Mouse (Mus musculus) cerebellum, adult 2 months (tissue): ENCODE results near the gene Dcxr. TPM values are rescaled to one million over a fixed set of nuclear protein-coding genes. Genes with fewer than 3 reads are reported as not detected.
A peak's percentile ranks its signal among the peaks of the same experiment; 100 is the strongest.
"Not testable (repeated sequence)": the region's sequence is repeated elsewhere in the genome, so short reads cannot be mapped to it uniquely, and the experiment has no call there.

Experiments used
- DNase-seq, 2 experiments: peaks; one replicate each; pipeline ENCODE4 v3.0.0; 2021
- H3K27ac ChIP-seq: fragments of 200-500 bp; 2 replicates; pipeline ENCODE4 v1.5.1; 2012; ENCODE audit warnings: low read length, control low read depth, inconsistent platforms; ENCODE audit not compliant: insufficient read depth
- H3K27me3 ChIP-seq: fragments of 200-500 bp; 2 replicates; pipeline ENCODE4 v1.6.1; 2012; ENCODE audit warnings: inconsistent platforms, mild to moderate bottlenecking, low read length, moderate library complexity; ENCODE audit not compliant: control insufficient read depth, insufficient read depth
- H3K4me1 ChIP-seq: fragments of 200-500 bp; 2 replicates; pipeline ENCODE4 v1.6.1; 2011; ENCODE audit warnings: low read length; ENCODE audit not compliant: control insufficient read depth, insufficient read depth
- H3K4me3 ChIP-seq: fragments of 200-500 bp; replicated peaks from 2 replicates; pipeline ENCODE3; 2011; ENCODE audit warnings: mild to moderate bottlenecking, low read depth, low read length, control low read depth; ENCODE audit not compliant: insufficient read depth
- CTCF ChIP-seq: fragments of 200-500 bp; IDR thresholded peaks from 2 replicates; pipeline ENCODE4 v1.5.1; 2011; ENCODE audit warnings: low read depth, mild to moderate bottlenecking, control low read depth, low read length, moderate library complexity, borderline replicate concordance; ENCODE audit not compliant: insufficient read depth
- POLR2A ChIP-seq: fragments of 200-500 bp; IDR thresholded peaks from 2 replicates; pipeline ENCODE4 v1.6.1; 2011; ENCODE audit warnings: low read length, control low read depth, borderline replicate concordance; ENCODE audit not compliant: insufficient read depth
- WGBS: fragments of 180-500 bp; shearing (Covaris S2); methylation state at CpG from one replicate; pipeline ENCODE4 v1.1.7; 2018; 5-methylcytosine and 5-hydroxymethylcytosine counted together
- polyA plus RNA-seq: library from polyadenylated mRNA; depleted of rRNA; stranded (reverse); fragments of >200 nt; gene quantifications from 2 replicates; pipeline ENCODE4 v1.2.3, GENCODE M21; 2012; rRNA removed

Dcxr gene
- polyA plus RNA-seq, result 36.4 and 36.5 TPM in 2 replicates

DNA sequence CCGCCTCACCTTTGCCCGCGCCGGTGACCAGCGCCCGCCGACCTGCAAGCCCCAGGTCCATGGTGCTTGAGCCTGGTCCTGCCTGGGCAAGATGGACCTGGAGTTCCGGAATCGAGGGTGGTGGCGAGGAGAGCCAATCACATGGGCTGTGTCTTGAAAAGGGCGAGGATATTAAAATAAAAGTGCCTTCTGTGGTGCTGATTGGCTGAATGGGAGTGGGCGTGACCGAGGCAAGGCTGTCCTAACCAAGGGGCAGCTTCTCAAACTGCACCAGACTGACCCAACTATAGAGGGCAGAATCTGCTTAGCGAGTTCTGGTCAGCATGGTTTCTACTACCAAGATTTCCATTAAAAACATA, at the start of gene Dcxr:
Gene Dcxr (minus strand): TSS at position 113 of the 359 bp plus-strand sequence.
- Histone ChIP-seq H3K4me1 (peaks cover under 1% of the 10 kb centered on the region; the same call in 1 of the 2 replicates), H3K27ac (no peak within 1 kb of the TSS), H3K4me3 (peak within 1 kb of the TSS; percentile 61), H3K27me3 (no peaks in the 10 kb centered on the region)
- peak; percentile 46; the same call in 1 of the 2 replicates for TF ChIP-seq CTCF
- peak; percentile 17; the same call in 1 of the 2 replicates for TF ChIP-seq POLR2A
- DNase-seq, result peak; percentile 81 to 89
- WGBS, result 3% methylated on average over 14 of the region's 14 CpGs

DNA sequence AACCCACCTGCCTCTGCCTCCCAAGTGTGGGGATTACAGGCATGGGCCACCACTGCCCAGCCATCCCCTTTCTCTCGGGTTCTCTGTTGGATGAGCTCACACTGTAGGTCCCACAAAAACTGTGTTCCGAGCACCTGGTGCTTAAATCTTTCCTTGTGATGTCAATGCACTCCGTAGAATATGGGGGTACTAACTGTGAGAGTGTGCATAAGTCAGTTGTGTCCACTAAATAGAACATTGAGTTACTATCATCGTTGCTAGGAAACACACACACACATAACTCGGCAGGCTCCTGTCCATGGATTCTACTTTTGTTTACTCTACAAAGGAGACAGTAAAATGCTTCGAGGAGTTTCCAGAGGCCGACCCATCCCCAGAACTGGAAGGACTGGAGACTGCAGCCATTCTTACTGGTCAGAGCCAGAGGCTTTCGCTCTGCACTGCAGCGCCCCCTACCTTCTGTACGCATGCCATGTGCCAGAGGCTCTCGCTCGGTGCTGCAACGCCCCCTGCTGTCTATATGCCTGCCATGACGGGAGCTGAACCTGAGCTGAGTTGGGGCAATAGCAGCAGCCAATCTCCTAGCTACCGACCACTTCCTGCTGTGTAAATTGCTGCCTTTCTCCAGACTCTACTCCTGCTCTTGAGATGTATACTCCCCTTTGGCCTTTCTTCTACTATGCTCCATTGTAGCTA, 48.8 kb upstream of the Dcxr start:
- Histone ChIP-seq H3K27me3 (no peaks in the 10 kb centered on the region), H3K27ac (no peak overlapping the region), H3K4me3 (no peak overlapping the region), H3K4me1 (no peaks in the 10 kb centered on the region)
- no peak for TF ChIP-seq POLR2A
- TF ChIP-seq CTCF, result peak; percentile 100
- 18% methylated on average over 15 of the region's 15 CpGs for WGBS
- peak; percentile 90 to 96 for DNase-seq

DNA sequence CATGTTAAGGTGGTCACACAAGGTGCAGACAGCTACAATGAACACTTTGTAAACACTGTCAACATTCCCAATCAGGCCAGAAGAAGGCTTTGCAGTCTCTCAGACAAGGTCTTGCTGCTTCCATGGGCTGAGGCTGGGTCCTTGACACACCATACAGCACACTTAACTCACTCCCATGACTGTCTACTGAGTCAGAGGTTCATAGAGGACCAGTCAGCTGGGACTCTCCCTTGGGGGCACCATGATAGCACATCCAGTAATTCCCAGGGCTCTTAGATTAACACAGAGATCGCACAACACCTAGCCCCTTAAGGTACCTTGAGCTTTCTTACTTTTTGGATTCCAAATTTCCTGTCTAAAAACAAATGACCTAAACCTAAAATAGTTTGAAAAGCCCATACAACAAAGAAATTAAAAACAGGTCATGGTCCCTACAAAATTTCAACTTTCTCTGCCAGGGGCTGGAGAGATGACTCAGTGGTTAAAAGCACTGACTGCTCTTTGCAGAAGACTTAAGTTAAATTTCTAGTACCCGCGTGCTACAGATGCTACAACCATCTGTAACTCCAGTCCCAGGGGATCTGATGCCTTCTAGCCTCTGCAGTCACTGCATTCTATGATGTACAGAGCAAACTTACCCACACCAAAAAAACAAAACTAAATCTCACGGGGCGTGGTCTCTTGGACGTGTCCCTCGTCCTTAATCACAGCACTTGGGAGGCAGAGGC, 46.5 kb upstream of the Dcxr start:
- 75% methylated on average over 7 of the region's 7 CpGs for WGBS
- Histone ChIP-seq H3K27me3 (no peaks in the 10 kb centered on the region), H3K4me1 (no peaks in the 10 kb centered on the region), H3K27ac (no peak overlapping the region), H3K4me3 (no peak overlapping the region)
- no peak for DNase-seq
- TF ChIP-seq CTCF (no peak), POLR2A (no peak)

DNA sequence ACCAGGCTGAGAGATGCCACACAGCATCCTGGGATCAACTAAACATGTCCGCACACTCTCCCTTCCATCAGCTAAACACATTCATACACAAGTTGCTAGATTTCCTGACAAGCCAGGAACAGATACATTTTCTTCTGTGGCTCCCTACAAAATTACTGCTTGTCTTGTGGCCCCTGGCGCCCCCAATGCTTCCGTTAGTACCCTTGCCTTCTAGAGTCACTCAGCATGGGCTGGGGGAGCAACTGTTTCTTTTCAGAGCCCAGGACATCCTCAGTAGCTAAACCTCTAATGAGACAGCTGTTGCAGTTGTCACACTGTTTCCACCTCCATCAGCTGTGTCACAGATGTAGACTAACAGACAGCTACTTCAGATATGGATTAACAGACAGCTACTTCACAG, 45.7 kb upstream of the Dcxr start:
- no peak for TF ChIP-seq POLR2A
- Histone ChIP-seq H3K4me1 (no peaks in the 10 kb centered on the region), H3K27ac (no peak overlapping the region), H3K27me3 (no peaks in the 10 kb centered on the region), H3K4me3 (no peak overlapping the region)
- WGBS, result 76% methylated on average over 3 of the region's 3 CpGs
- DNase-seq, result no peak

DNA sequence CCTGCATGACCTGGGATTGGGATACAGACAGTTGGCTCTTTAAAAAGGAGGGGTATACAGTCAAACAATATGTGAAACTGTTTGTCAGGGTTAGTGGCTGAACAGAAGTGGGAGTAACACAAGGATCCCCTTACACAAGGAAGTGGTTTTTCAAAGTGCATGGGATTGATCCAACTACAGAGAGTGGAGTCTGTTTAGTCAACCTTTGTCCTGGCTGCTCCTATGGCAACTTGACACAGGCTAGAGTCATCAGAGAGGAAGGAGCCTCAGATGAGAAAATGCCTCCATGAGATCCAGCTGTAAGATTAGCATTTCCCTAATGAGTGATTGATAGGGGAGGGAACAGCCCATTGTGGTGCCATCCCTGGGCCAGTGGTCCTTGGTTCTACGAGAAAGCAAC, 41.1 kb upstream of the Dcxr start:
- 63% methylated on average over 1 of the region's 1 CpGs for WGBS
- H3K4me3 ChIP-seq, result no peak overlapping the region
- H3K27ac ChIP-seq, result no peak overlapping the region
- no peak for DNase-seq
- H3K27me3 ChIP-seq, result no peaks in the 10 kb centered on the region
- TF ChIP-seq POLR2A (no peak), CTCF (no peak)
- no peaks in the 10 kb centered on the region for H3K4me1 ChIP-seq

DNA sequence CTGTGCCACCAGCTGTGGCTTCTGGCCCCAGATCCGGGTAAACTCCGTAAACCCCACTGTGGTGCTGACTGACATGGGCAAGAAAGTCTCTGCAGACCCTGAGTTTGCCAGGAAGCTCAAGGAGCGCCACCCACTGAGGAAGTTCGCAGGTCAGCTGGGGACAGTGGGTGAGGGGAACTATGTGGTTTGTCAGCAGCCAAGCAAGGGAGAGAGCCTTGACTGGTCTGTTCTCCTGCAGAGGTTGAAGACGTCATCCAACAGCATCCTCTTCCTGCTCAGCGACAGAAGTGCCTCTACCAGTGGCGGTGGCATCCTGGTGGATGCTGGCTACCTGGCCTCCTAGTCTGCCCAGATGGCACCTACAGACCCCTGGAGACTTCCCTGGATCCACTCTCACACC, 39.9 kb upstream of the Dcxr start:
- H3K4me1 ChIP-seq, H3K27ac ChIP-seq, DNase-seq, H3K4me3 ChIP-seq, H3K27me3 ChIP-seq: not testable (repeated sequence)
- 78% methylated on average over 4 of the region's 7 CpGs for WGBS

DNA sequence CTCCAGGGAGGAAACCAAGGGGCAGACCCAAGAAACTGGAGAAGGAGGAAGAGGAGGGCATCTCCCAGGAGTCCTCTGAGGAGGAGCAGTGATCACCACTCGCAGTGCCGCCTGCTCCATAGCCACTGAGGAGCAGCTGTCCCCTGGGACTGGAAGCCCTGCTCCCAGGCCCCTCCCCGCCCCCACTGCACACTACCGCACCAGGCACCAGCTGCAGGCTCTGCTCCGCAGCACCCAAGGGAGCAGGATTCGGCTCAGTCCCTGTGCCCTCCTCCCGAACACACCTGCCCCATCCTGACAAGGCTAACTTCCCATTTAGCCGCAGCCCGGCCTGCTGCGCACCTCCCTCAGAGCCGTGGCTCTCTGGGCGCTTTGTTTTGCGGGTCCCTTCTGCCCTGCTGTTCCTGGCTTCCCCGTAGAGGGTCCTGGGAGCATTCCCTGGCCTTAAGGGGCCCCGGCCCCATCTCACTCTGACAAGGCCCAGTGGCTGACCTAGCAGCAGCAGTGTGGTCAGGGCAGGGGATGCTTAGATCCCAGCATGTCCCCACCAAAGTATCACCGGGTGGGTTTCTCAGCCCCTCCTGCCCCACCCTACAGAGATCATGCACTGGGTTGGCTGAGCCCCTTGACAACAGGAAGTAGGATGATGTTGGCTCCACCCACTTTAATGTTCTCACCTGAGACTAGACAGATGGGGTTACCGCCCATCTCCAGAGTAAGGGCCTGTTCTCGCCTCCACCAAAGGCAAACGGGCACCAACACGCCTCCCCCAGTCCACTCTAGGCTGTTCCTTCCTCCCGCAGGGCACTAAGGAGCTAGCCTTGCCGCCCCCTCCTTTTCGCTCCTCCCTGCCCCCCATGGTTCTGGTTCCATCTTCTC, 36.3 kb upstream of the Dcxr start:
- H3K4me1 ChIP-seq, DNase-seq: not testable (repeated sequence)
- 15% methylated on average over 9 of the region's 23 CpGs for WGBS

DNA sequence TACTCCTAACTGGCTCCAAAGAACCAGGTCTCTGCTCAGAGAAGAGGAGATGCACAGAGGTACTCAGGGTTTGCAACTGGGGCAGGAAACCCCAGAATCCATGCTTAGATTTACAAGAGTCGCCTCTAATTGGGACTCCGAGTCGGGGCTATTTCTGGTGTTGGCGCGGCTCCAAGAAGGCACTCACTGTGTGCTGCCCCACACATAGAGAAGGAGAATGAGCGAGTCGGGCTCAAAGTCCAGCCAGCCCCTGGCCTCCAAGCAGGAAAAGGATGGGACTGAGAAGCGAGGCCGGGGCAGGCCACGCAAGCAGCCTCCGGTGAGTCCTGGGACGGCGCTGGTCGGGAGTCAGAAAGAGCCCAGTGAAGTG, 35.6 kb upstream of the Dcxr start, which contains the start of gene Hmga1b:
Gene Hmga1b (plus strand): TSS at position 123 of the 370 bp plus-strand sequence.
- WGBS, result 13% methylated on average over 14 of the region's 14 CpGs
- not testable (repeated sequence) for H3K27ac ChIP-seq, H3K27me3 ChIP-seq, H3K4me3 ChIP-seq, DNase-seq, H3K4me1 ChIP-seq

More for the DNA sequence above, 36.3 kb upstream of the Dcxr start:
- not testable (repeated sequence) for H3K27ac ChIP-seq, H3K4me3 ChIP-seq, H3K27me3 ChIP-seq
